In the genomic region with DNA sequence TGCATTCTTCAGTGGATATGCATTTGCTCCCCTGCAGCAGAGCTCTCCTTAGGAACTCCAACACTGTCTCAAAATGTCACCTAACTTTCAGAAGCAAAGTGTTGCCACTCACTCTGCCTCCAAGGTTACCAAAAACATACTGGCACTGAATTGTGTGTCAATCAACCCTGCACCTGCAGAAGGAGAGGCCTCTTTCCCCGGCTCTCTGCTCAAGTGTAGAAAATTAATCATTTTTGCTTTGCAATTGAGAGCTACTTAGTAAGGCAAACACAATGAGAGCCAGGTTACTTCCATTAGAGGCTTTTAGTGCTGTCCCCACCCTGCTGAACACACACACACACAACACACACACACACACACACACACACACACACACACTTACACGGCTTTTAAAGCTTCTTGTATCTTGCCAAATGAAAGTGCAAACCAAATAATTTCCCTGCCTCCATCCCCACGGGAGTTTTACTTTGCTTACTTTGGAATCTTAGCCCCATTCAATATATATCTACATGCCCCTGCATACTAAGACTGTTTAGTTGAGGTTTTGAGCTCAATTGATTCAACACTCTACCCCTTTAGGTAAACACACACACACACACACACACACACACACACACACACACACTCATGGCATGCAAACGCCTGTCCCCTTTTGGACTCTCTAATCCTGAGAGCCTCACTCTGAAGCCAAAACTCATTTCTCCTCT, we compare ENCODE assay signal across 10 mouse cellular contexts. TPM values are rescaled to one million over a fixed set of nuclear protein-coding genes. Genes with fewer than 3 reads are reported as not detected.
A peak's percentile ranks its signal among the peaks of the same experiment; 100 is the strongest.
DNase-seq lines count a peak whose midpoint lies in the region; ATAC-seq lines count a peak whose summit lies in the region.
"Had no signal": no experiment of that assay in that cellular context is flagged by ENCODE, and none has a peak within 500 bp of the region (broad histone marks: within the 10 kb centered on the region; RNA-seq: fewer than 3 reads in every experiment).

No protein-coding gene starts in this region.

- peak; percentile 20 for DNase-seq in cerebellum, adult 11-12 months
- DNase-seq in cerebellum, postnatal 4 days (ENCODE audit: low spot score in 2 of 2) = no peak
- DNase-seq in cerebellum, adult 9-10 months = peak; percentile 47
- DNase-seq in midbrain, embryonic 14.5 days = peak; percentile 23
- no peak for DNase-seq in MN1 (ENCODE audit: low spot score)
- no peak for DNase-seq in right cerebral cortex, postnatal 4 days
- DNase-seq: kidney, adult 8-10 months had no signal

- ATAC-seq in hindbrain, embryonic 15.5 days (ENCODE audit: low FRiP score, low read depth) = no peak
- no peak for ATAC-seq in midbrain, embryonic 14.5 days (ENCODE audit: low FRiP score, low TSS enrichment)
- no peak for ATAC-seq in activated CD4-positive, CD25-positive, alpha-beta regulatory T cell, adult 4 months

- H3K4me3 ChIP-seq in hindbrain, embryonic 15.5 days = peak overlapping the region; percentile 81
- H3K4me3 ChIP-seq in midbrain, embryonic 14.5 days (replicated peaks; ENCODE audit: low read depth, low read length) = peak overlapping the region; percentile 74

- peaks cover 20% of the 10 kb centered on the region for H3K4me1 ChIP-seq in hindbrain, embryonic 15.5 days (replicated peaks)
- H3K4me1 ChIP-seq in midbrain, embryonic 14.5 days (ENCODE audit: control insufficient read depth, insufficient read depth, low read length) = no peaks in the 10 kb centered on the region

- H3K36me3 ChIP-seq in hindbrain, embryonic 15.5 days = no peaks in the 10 kb centered on the region
- no peaks in the 10 kb centered on the region for H3K36me3 ChIP-seq in midbrain, embryonic 14.5 days (ENCODE audit: control insufficient read depth, insufficient read depth, low read length)

- 38% methylated on average over 4 of the region's 4 CpGs for WGBS in hindbrain, embryonic 15.5 days
- WGBS in midbrain, embryonic 14.5 days = 47% methylated on average over 4 of the region's 4 CpGs

- H3K9me3 ChIP-seq in hindbrain, embryonic 15.5 days = no peaks in the 10 kb centered on the region
- no peaks in the 10 kb centered on the region for H3K9me3 ChIP-seq in midbrain, embryonic 14.5 days (ENCODE audit: control insufficient read depth, low read length)

- H3K4me2 ChIP-seq in hindbrain, embryonic 15.5 days = peak overlapping the region; percentile 79
- H3K4me2 ChIP-seq in midbrain, embryonic 14.5 days (ENCODE audit: low read length) = peak overlapping the region; percentile 85

- H3K9ac ChIP-seq in hindbrain, embryonic 15.5 days = 0 out of 2 replicates have a peak overlapping the region, but pooled peaks have one; percentile 1
- H3K9ac ChIP-seq in midbrain, embryonic 14.5 days (replicated peaks; ENCODE audit: low read length) = 0 out of 2 replicates have a peak overlapping the region, but pooled peaks have one; percentile 9

- H3K27ac ChIP-seq in hindbrain, embryonic 15.5 days (replicated peaks) = no peak overlapping the region
- no peak overlapping the region for H3K27ac ChIP-seq in midbrain, embryonic 14.5 days (replicated peaks; ENCODE audit: low read depth, low read length)

- no peaks in the 10 kb centered on the region for H3K27me3 ChIP-seq in hindbrain, embryonic 15.5 days
- H3K27me3 ChIP-seq in midbrain, embryonic 14.5 days (ENCODE audit: control insufficient read depth, insufficient read depth, low read length) = no peaks in the 10 kb centered on the region

RNA-seq across cellular contexts. Expression of gene Kctd8, which starts 2.4 kb away (rescaled TPM):
- polyA plus RNA-seq in hindbrain, embryonic 15.5 days (2015; fragmentation: Nextera tagmentation; extraction: Ambion mirVana) = 23.3 and 23.4 TPM in 2 replicates
- 13.6 and 17.8 TPM in 2 replicates for polyA plus RNA-seq in midbrain, embryonic 14.5 days (2014; fragmentation: Nextera tagmentation; extraction: Ambion mirVana)
- not detected for polyA plus RNA-seq in activated CD4-positive, CD25-positive, alpha-beta regulatory T cell, adult 4 months (2017; shearing (Covaris generic))
- polyA plus RNA-seq: spleen, adult 2 months had no signal

Comparison
In these comparisons a context has a peak if more than half of its experiments do, and no peak if none do; other contexts are left out.
1. DNase-seq: peak in cerebellum, adult 11-12 months (single experiment), cerebellum, adult 9-10 months (single experiment) and midbrain, embryonic 14.5 days (single experiment); none in cerebellum, postnatal 4 days (0 of 2), MN1 (single experiment) and right cerebral cortex, postnatal 4 days (single experiment).
2. RNA of gene Kctd8, which starts 2.4 kb away (polyA plus RNA-seq): 23.3 to 23.4 TPM in hindbrain, embryonic 15.5 days and 13.6 to 17.8 TPM in midbrain, embryonic 14.5 days; not detected in activated CD4-positive, CD25-positive, alpha-beta regulatory T cell, adult 4 months; every median in the first group is over 10 times any median in the second.